Comparison of ENCODE assay signal across 11 mouse cellular contexts in the genomic region with DNA sequence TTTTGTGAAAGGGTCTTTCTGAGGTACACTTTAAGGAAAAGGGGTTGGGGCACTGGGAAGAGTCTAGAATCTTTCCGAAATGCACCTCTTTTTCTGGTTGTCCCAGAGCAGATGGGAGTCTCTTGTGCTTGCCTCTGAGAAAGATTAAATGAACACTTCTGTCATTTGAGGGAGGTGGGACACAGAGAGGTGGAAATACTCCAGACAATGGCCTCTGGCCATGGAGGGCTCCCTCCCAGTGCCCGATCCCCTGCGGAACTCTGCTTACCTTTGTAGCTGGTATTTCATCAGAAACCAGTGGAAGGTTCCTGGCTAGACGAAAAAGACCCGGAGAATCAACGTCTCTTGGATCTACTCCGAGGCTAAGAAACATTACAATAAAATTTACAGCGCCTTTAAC.
DNase-seq lines count a peak whose midpoint lies in the region; ATAC-seq and TF ChIP-seq lines count a peak whose summit lies in the region.
"Had no signal": no experiment of that assay in that cellular context is flagged by ENCODE, and none has a peak within 500 bp of the region (broad histone marks: within the 10 kb centered on the region; RNA-seq: fewer than 3 reads in every experiment).

No protein-coding gene starts in this region.

- H3K9me3 ChIP-seq in heart, embryonic 10.5 days: no peaks in the 10 kb centered on the region
- H3K9me3 ChIP-seq in stomach, embryonic 14.5 days (ENCODE audit: control insufficient read depth, low read depth, low read length): no peaks in the 10 kb centered on the region
- H3K9me3 ChIP-seq in stomach, postnatal 0 days (ENCODE audit: control insufficient read depth, low read length): no peaks in the 10 kb centered on the region
- H3K9me3 ChIP-seq in midbrain, embryonic 11.5 days (ENCODE audit: control insufficient read depth, low read length): no peaks in the 10 kb centered on the region

- no peak overlapping the region for H3K9ac ChIP-seq in stomach, embryonic 14.5 days (replicated peaks; ENCODE audit: low read depth, low read length)
- H3K9ac ChIP-seq in stomach, postnatal 0 days (ENCODE audit: low read length): no peak overlapping the region
- no peak overlapping the region for H3K9ac ChIP-seq in midbrain, embryonic 11.5 days (ENCODE audit: low read length)
- H3K9ac ChIP-seq: lung, embryonic 14.5 days had no signal

- intact Hi-C loops in heart, postnatal 14 days (cut with DNase I): loop anchor here (1.0 to 10.0 kb wide), 7 partner anchors 212 to 1603 kb away; no protein-coding TSS in a partner anchor

- H3K36me3 ChIP-seq in heart, embryonic 10.5 days: no peaks in the 10 kb centered on the region
- peaks cover under 1% of the 10 kb centered on the region; the same call in 1 of the 2 replicates for H3K36me3 ChIP-seq in stomach, embryonic 14.5 days (ENCODE audit: control insufficient read depth, insufficient read depth, low read length)
- H3K36me3 ChIP-seq in stomach, postnatal 0 days (ENCODE audit: control insufficient read depth, insufficient read depth, low read length): no peaks in the 10 kb centered on the region
- 0 out of 2 replicates have a peak, but pooled peaks cover under 1% of the 10 kb centered on the region for H3K36me3 ChIP-seq in midbrain, embryonic 11.5 days (ENCODE audit: control insufficient read depth, insufficient read depth, low read length)

- TF ChIP-seq CTCF in stomach, postnatal 0 days (IDR thresholded peaks at IDR 0.05; ENCODE audit: low read depth): no peak

- H3K4me1 ChIP-seq in heart, embryonic 10.5 days: peaks cover 36% of the 10 kb centered on the region
- H3K4me1 ChIP-seq in stomach, embryonic 14.5 days (ENCODE audit: control insufficient read depth, insufficient read depth, low read length): peaks cover 27% of the 10 kb centered on the region
- no peaks in the 10 kb centered on the region; the same call in 1 of the 2 replicates for H3K4me1 ChIP-seq in stomach, postnatal 0 days (replicated peaks; ENCODE audit: control insufficient read depth, insufficient read depth)
- peaks cover 29% of the 10 kb centered on the region for H3K4me1 ChIP-seq in midbrain, embryonic 11.5 days (ENCODE audit: control insufficient read depth, insufficient read depth, low read length)

- WGBS in heart, embryonic 10.5 days: 8% methylated on average over 8 of the region's 8 CpGs
- WGBS in stomach, embryonic 14.5 days: 35% methylated on average over 8 of the region's 8 CpGs
- WGBS in stomach, postnatal 0 days: 55% methylated on average over 8 of the region's 8 CpGs
- WGBS in midbrain, embryonic 11.5 days: under 1% methylated on average over 8 of the region's 8 CpGs

- peak overlapping the region; percentile 55 for H3K4me3 ChIP-seq in heart, embryonic 10.5 days
- H3K4me3 ChIP-seq in stomach, embryonic 14.5 days (ENCODE audit: low read depth, low read length): no peak overlapping the region
- no peak overlapping the region for H3K4me3 ChIP-seq in stomach, postnatal 0 days (ENCODE audit: low read depth, low read length)
- no peak overlapping the region for H3K4me3 ChIP-seq in midbrain, embryonic 11.5 days (ENCODE audit: low read depth, low read length)
- H3K4me3 ChIP-seq: left cerebral cortex, adult 2 months had no signal

- no peak for ATAC-seq in stomach, embryonic 14.5 days (ENCODE audit: insufficient number of reproducible peaks, insufficient read depth, low FRiP score, low read depth)
- no peak for ATAC-seq in stomach, postnatal 0 days (ENCODE audit: low FRiP score, low TSS enrichment)
- no peak for ATAC-seq in midbrain, embryonic 11.5 days (ENCODE audit: low FRiP score)

- no peak for DNase-seq in heart, embryonic 10.5 days (ENCODE audit: low spot score)
- no peak for DNase-seq in heart, postnatal 14 days
- DNase-seq in stomach, postnatal 0 days (ENCODE audit: low spot score): no peak
- DNase-seq in midbrain, embryonic 11.5 days (ENCODE audit: low spot score, missing footprints): peak; percentile 93
- no peak for DNase-seq in urinary bladder, postnatal 14 days (ENCODE audit: low spot score)
- no peak for DNase-seq in retina, postnatal 1 day
- no peak for DNase-seq in lung, postnatal 14 days
- DNase-seq: gastrocnemius, postnatal 14 days had no signal

- peak overlapping the region; percentile 31 for H3K27ac ChIP-seq in heart, embryonic 10.5 days
- peak overlapping the region; percentile 3; the same call in 1 of the 2 replicates for H3K27ac ChIP-seq in stomach, embryonic 14.5 days (ENCODE audit: low read length)
- H3K27ac ChIP-seq in stomach, postnatal 0 days (replicated peaks): no peak overlapping the region
- no peak overlapping the region for H3K27ac ChIP-seq in midbrain, embryonic 11.5 days (ENCODE audit: low read depth, low read length)
- H3K27ac ChIP-seq: left cerebral cortex, adult 2 months had no signal

- H3K4me2 ChIP-seq in stomach, embryonic 14.5 days (replicated peaks; ENCODE audit: low read depth, low read length): no peak overlapping the region
- H3K4me2 ChIP-seq in stomach, postnatal 0 days (replicated peaks; ENCODE audit: low read depth): no peak overlapping the region
- no peak overlapping the region for H3K4me2 ChIP-seq in midbrain, embryonic 11.5 days

- peaks cover 15% of the 10 kb centered on the region for H3K27me3 ChIP-seq in heart, embryonic 10.5 days (ENCODE audit: insufficient read depth, poor library complexity, severe bottlenecking)
- no peaks in the 10 kb centered on the region for H3K27me3 ChIP-seq in stomach, embryonic 14.5 days (ENCODE audit: control insufficient read depth, insufficient read depth, low read length)
- H3K27me3 ChIP-seq in stomach, postnatal 0 days (ENCODE audit: control insufficient read depth, insufficient read depth, low read length): no peaks in the 10 kb centered on the region
- peaks cover 44% of the 10 kb centered on the region for H3K27me3 ChIP-seq in midbrain, embryonic 11.5 days (ENCODE audit: control insufficient read depth, insufficient read depth, low read length)

- TF ChIP-seq EP300 in stomach, postnatal 0 days (optimal IDR thresholded peaks at IDR 0.05): no peak

Comparison
In these comparisons a context has a peak if more than half of its experiments do, and no peak if none do; other contexts are left out.
1. H3K27ac ChIP-seq: peak in heart, embryonic 10.5 days (single experiment) and stomach, embryonic 14.5 days (single experiment); none in stomach, postnatal 0 days (single experiment) and midbrain, embryonic 11.5 days (single experiment).